ENCODE assay signal across 12 mouse cellular contexts in the genomic region with DNA sequence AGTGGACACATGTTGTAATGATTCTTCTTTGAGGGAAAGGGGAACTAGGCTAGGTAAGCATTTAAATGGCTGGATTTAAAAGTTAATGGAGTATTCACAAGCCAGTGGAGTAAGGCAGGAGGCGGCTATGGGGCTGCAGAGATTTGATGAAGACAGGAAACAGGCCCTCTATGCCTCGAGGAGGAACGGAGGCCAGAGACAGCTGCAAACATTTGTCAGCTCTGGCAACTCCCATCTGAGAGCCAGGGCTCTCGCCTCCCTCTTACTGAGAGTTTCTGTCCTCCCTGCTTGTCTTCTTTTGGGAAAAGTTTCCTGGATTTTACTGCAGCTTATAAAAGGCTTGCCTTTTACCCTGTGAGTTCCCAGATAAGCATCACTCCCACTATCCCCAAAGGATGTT.
DNase-seq lines count a peak whose midpoint lies in the region; ATAC-seq and TF ChIP-seq lines count a peak whose summit lies in the region.
"Had no signal": no experiment of that assay in that cellular context is flagged by ENCODE, and none has a peak within 500 bp of the region (broad histone marks: within the 10 kb centered on the region; RNA-seq: fewer than 3 reads in every experiment).

No protein-coding gene starts in this region.

- no peaks in the 10 kb centered on the region for H3K27me3 ChIP-seq in limb, embryonic 13.5 days
- no peaks in the 10 kb centered on the region for H3K27me3 ChIP-seq in limb, embryonic 10.5 days (ENCODE audit: low read depth, poor library complexity, severe bottlenecking)
- no peaks in the 10 kb centered on the region for H3K27me3 ChIP-seq in limb, embryonic 14.5 days (ENCODE audit: control insufficient read depth, insufficient read depth, low read length)
- H3K27me3 ChIP-seq in testis, adult 2 months (ENCODE audit: control insufficient read depth, insufficient read depth, low read length) = no peaks in the 10 kb centered on the region
- H3K27me3 ChIP-seq: CH12.LX; liver, embryonic 13.5 days; neural tube, embryonic 13.5 days had no signal

- H3K4me3 ChIP-seq in limb, embryonic 13.5 days = no peak overlapping the region
- no peak overlapping the region for H3K4me3 ChIP-seq in limb, embryonic 10.5 days
- no peak overlapping the region for H3K4me3 ChIP-seq in limb, embryonic 14.5 days (replicated peaks; ENCODE audit: low read length)
- H3K4me3 ChIP-seq in testis, adult 2 months (ENCODE audit: control insufficient read depth, low read depth, low read length) = no peak overlapping the region
- H3K4me3 ChIP-seq: liver, embryonic 13.5 days; neural tube, embryonic 13.5 days had no signal

- no peak for DNase-seq in limb, embryonic 10.5 days (ENCODE audit: low spot score)
- peak; percentile 65 to 68 for DNase-seq in heart, postnatal 36 days
- DNase-seq in limb, embryonic 14.5 days (ENCODE audit: low spot score) = peak; percentile 36
- DNase-seq in c-Kit-positive CD71-positive TER-119-positive erythroid progenitor cells, embryonic 14.5 days (ENCODE audit: low spot score) = no peak
- DNase-seq in thymus, postnatal 10 days (ENCODE audit: low spot score in 2 of 2) = no peak
- no peak for DNase-seq in cerebellum, adult 9-10 months
- DNase-seq: liver, embryonic 13.5 days had no signal

- intact Hi-C loops in heart, postnatal 36 days (cut with DNase I) = no loop called here

- no peak for TF ChIP-seq CTCF in testis, adult 2 months (IDR thresholded peaks at IDR 0.05; ENCODE audit: control insufficient read depth, insufficient read depth, insufficient replicate concordance, low read depth, low read length)

- H3K27ac ChIP-seq in limb, embryonic 13.5 days = no peak overlapping the region
- no peak overlapping the region for H3K27ac ChIP-seq in limb, embryonic 10.5 days
- no peak overlapping the region for H3K27ac ChIP-seq in limb, embryonic 14.5 days (replicated peaks; ENCODE audit: low read depth, low read length)
- H3K27ac ChIP-seq in testis, adult 2 months (ENCODE audit: control insufficient read depth, insufficient read depth, low read depth, low read length) = peak overlapping the region; percentile 8; the same call in 1 of the 2 replicates
- H3K27ac ChIP-seq: hindbrain, postnatal 0 days; liver, embryonic 13.5 days; neural tube, embryonic 13.5 days had no signal

- 8% methylated on average over 4 of the region's 4 CpGs for WGBS in limb, embryonic 13.5 days
- 13% methylated on average over 4 of the region's 4 CpGs for WGBS in limb, embryonic 10.5 days
- 9% methylated on average over 4 of the region's 4 CpGs for WGBS in limb, embryonic 14.5 days

- ATAC-seq in limb, embryonic 13.5 days (ENCODE audit: low FRiP score, low read depth) = peak; percentile 57; the same call in 1 of the 2 replicates
- peak; percentile 60; the same call in 1 of the 2 replicates for ATAC-seq in limb, embryonic 14.5 days (ENCODE audit: low FRiP score, low read depth)
- ATAC-seq: hindbrain, postnatal 0 days had no signal

- H3K9me3 ChIP-seq in limb, embryonic 13.5 days = no peaks in the 10 kb centered on the region
- H3K9me3 ChIP-seq in limb, embryonic 10.5 days (replicated peaks) = no peaks in the 10 kb centered on the region
- no peaks in the 10 kb centered on the region for H3K9me3 ChIP-seq in limb, embryonic 14.5 days (ENCODE audit: control insufficient read depth, low read length)
- H3K9me3 ChIP-seq: liver, embryonic 13.5 days; neural tube, embryonic 13.5 days had no signal

- peaks cover 8% of the 10 kb centered on the region; the same call in 1 of the 2 replicates for H3K4me1 ChIP-seq in limb, embryonic 13.5 days
- peaks cover 5% of the 10 kb centered on the region for H3K4me1 ChIP-seq in limb, embryonic 10.5 days
- H3K4me1 ChIP-seq in limb, embryonic 14.5 days (ENCODE audit: control insufficient read depth, insufficient read depth, low read length) = no peaks in the 10 kb centered on the region
- H3K4me1 ChIP-seq in testis, adult 2 months (ENCODE audit: control insufficient read depth, insufficient read depth, low read length) = no peaks in the 10 kb centered on the region; the same call in 1 of the 2 replicates
- H3K4me1 ChIP-seq: liver, embryonic 13.5 days; neural tube, embryonic 13.5 days had no signal

- H3K4me2 ChIP-seq in limb, embryonic 13.5 days (replicated peaks) = no peak overlapping the region
- H3K4me2 ChIP-seq in limb, embryonic 14.5 days (replicated peaks; ENCODE audit: low read depth, low read length, severe bottlenecking) = no peak overlapping the region
- H3K4me2 ChIP-seq: liver, embryonic 13.5 days; neural tube, embryonic 13.5 days had no signal

- no peak for TF ChIP-seq POLR2A in limb, embryonic 14.5 days (IDR thresholded peaks at IDR 0.05; ENCODE audit: borderline replicate concordance, extremely low read depth, insufficient read depth, insufficient read length)
- no peak for TF ChIP-seq POLR2A in testis, adult 2 months (IDR thresholded peaks at IDR 0.05; ENCODE audit: control insufficient read depth, low read depth, low read length)

- H3K36me3 ChIP-seq in limb, embryonic 13.5 days = no peaks in the 10 kb centered on the region
- H3K36me3 ChIP-seq in limb, embryonic 10.5 days = no peaks in the 10 kb centered on the region
- no peaks in the 10 kb centered on the region for H3K36me3 ChIP-seq in limb, embryonic 14.5 days (ENCODE audit: control insufficient read depth, insufficient read depth, low read length)
- no peaks in the 10 kb centered on the region for H3K36me3 ChIP-seq in testis, adult 2 months (ENCODE audit: control insufficient read depth, insufficient read depth, low read length)
- H3K36me3 ChIP-seq: liver, embryonic 13.5 days; neural tube, embryonic 13.5 days had no signal

- H3K9ac ChIP-seq in limb, embryonic 13.5 days = no peak overlapping the region
- H3K9ac ChIP-seq in limb, embryonic 14.5 days (ENCODE audit: low read depth, low read length, severe bottlenecking) = no peak overlapping the region
- H3K9ac ChIP-seq: liver, embryonic 13.5 days; neural tube, embryonic 13.5 days had no signal

Comparison
In these comparisons a context has a peak if more than half of its experiments do, and no peak if none do; other contexts are left out.
1. DNase-seq: peak in heart, postnatal 36 days (2 of 2) and limb, embryonic 14.5 days (single experiment); none in limb, embryonic 10.5 days (single experiment), c-Kit-positive CD71-positive TER-119-positive erythroid progenitor cells, embryonic 14.5 days (single experiment), thymus, postnatal 10 days (0 of 2) and cerebellum, adult 9-10 months (single experiment).